Mouse (Mus musculus) bone marrow macrophage, adult 2 months (primary cell): ENCODE measurements around the gene Sar1a.

ENCODE experiments used
- CTCF ChIP-seq: IDR thresholded peaks from 2 replicates; pipeline ENCODE4 v1.5.1; 2012; ENCODE audit warnings: low read depth, mild to moderate bottlenecking, low read length, moderate library complexity
- POLR2A ChIP-seq: IDR thresholded peaks from 2 replicates; pipeline ENCODE4 v1.6.1; 2012; ENCODE audit warnings: mild to moderate bottlenecking, low read depth, low read length, borderline replicate concordance

DNA sequence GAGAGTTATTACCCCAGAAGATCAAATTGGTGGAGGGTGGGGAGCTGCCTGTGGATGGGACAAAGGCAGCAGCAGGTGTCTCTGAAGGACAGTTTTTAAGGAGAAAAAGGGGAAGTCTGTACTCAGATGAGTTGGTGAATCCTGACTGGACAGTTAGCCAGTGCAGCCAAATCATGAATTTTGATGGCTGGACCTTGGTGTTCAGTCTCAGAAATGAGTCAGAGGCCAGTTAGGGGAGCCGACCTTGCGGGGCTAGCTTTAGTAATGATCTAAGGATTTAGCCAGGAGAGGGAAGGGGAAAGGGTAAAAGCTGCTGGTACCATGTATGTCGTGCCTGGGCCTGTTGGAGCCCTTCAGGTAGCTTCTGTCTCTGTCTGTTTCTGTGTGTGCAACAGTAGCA is 33.5 kb downstream of the Sar1a start:
- TF ChIP-seq CTCF (no peak), POLR2A (no peak)
